Mouse (Mus musculus): Measurements from ENCODE around the gene Inpp5b. TPM values are rescaled to one million over a fixed set of nuclear protein-coding genes. Genes with fewer than 3 reads are reported as not detected.
A peak's percentile ranks its signal among the peaks of the same experiment; 100 is the strongest.

Gene Inpp5b
- polyA plus RNA-seq, 1 experiment from 2014 or later = 22.6 TPM

DNA sequence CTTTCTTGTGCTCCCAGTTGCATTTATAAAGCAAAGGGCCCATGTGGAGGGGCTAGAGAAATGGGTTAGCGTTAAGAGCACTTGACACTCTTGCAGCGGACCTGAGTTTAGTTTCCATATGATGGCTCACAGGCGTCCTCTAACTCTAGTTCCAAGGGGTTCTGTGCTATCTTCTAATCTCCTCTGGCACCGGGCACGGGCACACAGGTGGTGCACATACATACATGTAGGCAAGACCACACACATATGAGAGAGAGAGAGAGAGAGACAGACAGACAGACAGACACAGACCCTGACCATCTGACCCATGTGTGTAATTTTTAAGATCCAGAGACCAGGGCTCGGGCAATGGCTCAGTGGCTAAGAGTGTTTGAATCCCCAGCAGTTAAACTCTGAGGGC, 32.3 kb downstream of the Inpp5b start:
- ATAC-seq (replicated peaks) = no peak
- Histone ChIP-seq H3K9ac (replicated peaks) (no peak overlapping the region), H3K4me3 (no peak overlapping the region), H3K4me2 (replicated peaks) (no peak overlapping the region), H3K36me3 (no peaks in the 10 kb centered on the region; the same call in 1 of the 2 replicates), H3K27me3 (no peaks in the 10 kb centered on the region), H3K4me1 (no peaks in the 10 kb centered on the region), H3K9me3 (no peaks in the 10 kb centered on the region), H3K27ac (replicated peaks) (no peak overlapping the region)
- 92% methylated on average over 6 of the region's 6 CpGs for WGBS

GRCm38 (mm10) chr4:124774429-124774828, 32.8 kb downstream of the Inpp5b start:
- no peaks in the 10 kb centered on the region for H3K27me3 ChIP-seq
- H3K9me3 ChIP-seq = no peaks in the 10 kb centered on the region
- H3K4me1 ChIP-seq = no peaks in the 10 kb centered on the region
- no peak overlapping the region for H3K4me2 ChIP-seq (replicated peaks)
- ATAC-seq (replicated peaks) = no peak
- H3K4me3 ChIP-seq = no peak overlapping the region
- H3K9ac ChIP-seq (replicated peaks) = no peak overlapping the region
- peaks cover 2% of the 10 kb centered on the region for H3K36me3 ChIP-seq
- H3K27ac ChIP-seq (replicated peaks) = no peak overlapping the region
- WGBS = 72% methylated on average over 2 of the region's 2 CpGs

DNA sequence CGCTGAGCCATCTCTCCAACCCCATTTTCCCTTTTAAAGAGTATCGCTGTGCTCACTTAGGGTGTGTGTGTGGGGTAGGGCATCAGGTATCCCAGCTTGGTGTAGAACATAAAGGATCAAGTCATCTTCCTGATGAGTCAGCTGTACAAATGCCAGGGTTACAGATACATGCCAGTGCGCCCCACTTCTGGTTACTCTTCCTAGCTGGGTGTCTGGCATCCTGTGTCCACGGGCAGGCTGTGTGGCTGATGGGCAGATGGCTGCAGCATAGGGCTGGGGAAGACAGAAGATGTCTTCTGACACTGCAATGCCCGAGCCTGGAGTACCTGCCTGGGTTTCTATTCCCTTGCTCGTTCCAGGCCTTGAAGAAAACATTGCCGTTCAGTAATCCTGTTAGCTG, 39.7 kb downstream of the Inpp5b start:
- Histone ChIP-seq H3K4me2 (replicated peaks) (no peak overlapping the region), H3K27me3 (no peaks in the 10 kb centered on the region), H3K27ac (replicated peaks) (no peak overlapping the region), H3K4me1 (no peaks in the 10 kb centered on the region), H3K9me3 (no peaks in the 10 kb centered on the region), H3K9ac (replicated peaks) (no peak overlapping the region), H3K4me3 (no peak overlapping the region), H3K36me3 (peaks cover 37% of the 10 kb centered on the region)
- 62% methylated on average over 7 of the region's 7 CpGs for WGBS
- ATAC-seq (replicated peaks) = no peak

- H3K36me3 ChIP-seq = peaks cover 46% of the 10 kb centered on the region
- no peak overlapping the region for H3K4me2 ChIP-seq (replicated peaks)
- H3K27me3 ChIP-seq = no peaks in the 10 kb centered on the region
- no peak overlapping the region for H3K27ac ChIP-seq (replicated peaks)
- H3K9me3 ChIP-seq = no peaks in the 10 kb centered on the region
- ATAC-seq (replicated peaks) = no peak
- H3K9ac ChIP-seq (replicated peaks) = no peak overlapping the region
- H3K4me1 ChIP-seq = no peaks in the 10 kb centered on the region
- 96% methylated on average over 8 of the region's 8 CpGs for WGBS
- H3K4me3 ChIP-seq = no peak overlapping the region
Measured at GRCm38 (mm10) chr4:124782395-124782794, 40.7 kb downstream of the Inpp5b start.

GRCm38 (mm10) chr4:124783937-124784336, 42.3 kb downstream of the Inpp5b start:
- Histone ChIP-seq H3K9ac (replicated peaks) (no peak overlapping the region), H3K36me3 (peaks cover 56% of the 10 kb centered on the region), H3K4me1 (no peaks in the 10 kb centered on the region), H3K27ac (replicated peaks) (no peak overlapping the region), H3K27me3 (no peaks in the 10 kb centered on the region), H3K4me2 (replicated peaks) (no peak overlapping the region), H3K9me3 (no peaks in the 10 kb centered on the region), H3K4me3 (no peak overlapping the region)
- WGBS = 88% methylated on average over 8 of the region's 8 CpGs
- ATAC-seq (replicated peaks) = no peak

DNA sequence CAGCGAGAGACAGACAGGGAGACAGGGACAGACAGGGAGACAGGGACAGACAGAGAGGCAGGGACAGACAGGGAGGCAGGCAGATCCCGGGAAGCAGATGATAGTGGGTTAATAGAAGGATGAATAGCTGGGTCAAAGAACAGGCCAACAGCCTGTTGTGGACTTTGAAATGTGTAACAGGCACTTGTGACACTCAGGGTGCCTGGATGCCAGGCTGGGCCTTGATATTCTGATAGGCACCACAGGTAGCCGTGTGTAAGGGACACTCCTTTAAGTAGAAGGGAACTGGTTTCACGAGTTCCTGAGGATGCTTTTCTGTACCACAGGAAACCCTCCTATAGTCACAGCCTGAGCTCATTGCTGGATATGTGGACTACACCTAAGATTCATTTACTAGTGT, 48.4 kb downstream of the Inpp5b start:
- 89% methylated on average over 4 of the region's 4 CpGs for WGBS
- no peak for ATAC-seq (replicated peaks)

DNA sequence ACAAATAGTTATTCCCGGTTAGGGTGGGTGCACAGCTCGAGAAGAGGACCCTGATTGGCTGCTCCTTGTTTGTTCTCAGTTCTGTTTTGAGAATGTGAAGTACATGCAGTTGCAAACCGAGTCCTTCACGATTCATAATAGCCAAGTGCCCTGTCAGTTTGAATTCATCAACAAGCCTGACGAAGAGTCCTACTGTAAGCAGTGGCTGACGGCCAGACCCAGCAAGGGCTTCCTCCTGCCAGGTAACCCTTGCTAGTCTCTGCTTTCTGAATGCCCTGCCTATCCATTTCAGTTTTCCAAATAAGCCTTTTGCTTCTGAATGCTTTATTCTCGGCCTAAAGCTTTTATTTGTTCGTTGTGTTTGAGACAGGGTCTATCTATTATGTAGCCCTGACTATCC, 50.5 kb downstream of the Inpp5b start:
- 86% methylated on average over 8 of the region's 8 CpGs for WGBS
- H3K27ac ChIP-seq (replicated peaks) = no peak overlapping the region
- H3K4me3 ChIP-seq = no peak overlapping the region
- no peak for ATAC-seq (replicated peaks)
- H3K4me2 ChIP-seq (replicated peaks) = no peak overlapping the region
- no peak overlapping the region for H3K9ac ChIP-seq (replicated peaks)
- no peaks in the 10 kb centered on the region for H3K9me3 ChIP-seq
- no peaks in the 10 kb centered on the region for H3K27me3 ChIP-seq
- H3K36me3 ChIP-seq = peaks cover 73% of the 10 kb centered on the region
- no peaks in the 10 kb centered on the region for H3K4me1 ChIP-seq

More for the DNA sequence above, 48.4 kb downstream of the Inpp5b start:
- no peak overlapping the region for H3K4me2 ChIP-seq (replicated peaks)
- H3K36me3 ChIP-seq = peaks cover 89% of the 10 kb centered on the region
- no peaks in the 10 kb centered on the region for H3K9me3 ChIP-seq
- H3K9ac ChIP-seq (replicated peaks) = no peak overlapping the region
- no peaks in the 10 kb centered on the region for H3K27me3 ChIP-seq
- H3K27ac ChIP-seq (replicated peaks) = no peak overlapping the region
- H3K4me1 ChIP-seq = no peaks in the 10 kb centered on the region
- H3K4me3 ChIP-seq = no peak overlapping the region

DNA sequence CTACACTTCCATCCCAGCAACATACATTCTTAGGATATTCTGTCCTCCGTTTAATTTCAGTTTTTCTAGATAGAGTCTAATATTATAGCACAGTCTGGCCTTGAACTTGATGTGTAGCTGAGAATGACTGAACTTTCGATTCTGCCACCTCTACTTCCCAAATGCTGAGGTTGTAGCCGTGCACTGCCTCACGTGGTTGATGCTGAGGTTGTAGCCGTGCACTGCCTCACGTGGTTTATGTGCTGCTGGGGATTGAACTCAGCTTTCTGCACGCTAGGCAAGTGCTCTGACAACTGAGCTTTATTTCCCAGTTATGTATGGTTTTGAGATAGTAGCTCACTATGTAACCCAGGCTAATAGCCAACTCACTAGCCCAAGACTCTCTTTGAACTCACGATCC, 54.5 kb downstream of the Inpp5b start:
- Histone ChIP-seq H3K27ac (replicated peaks) (no peak overlapping the region), H3K4me2 (replicated peaks) (no peak overlapping the region), H3K9me3 (no peaks in the 10 kb centered on the region), H3K27me3 (no peaks in the 10 kb centered on the region), H3K9ac (replicated peaks) (no peak overlapping the region), H3K36me3 (peaks cover 58% of the 10 kb centered on the region), H3K4me3 (no peak overlapping the region), H3K4me1 (no peaks in the 10 kb centered on the region)
- 91% methylated on average over 8 of the region's 8 CpGs for WGBS
- no peak for ATAC-seq (replicated peaks)

- no peaks in the 10 kb centered on the region for H3K9me3 ChIP-seq
- H3K4me2 ChIP-seq (replicated peaks) = no peak overlapping the region
- H3K4me3 ChIP-seq = no peak overlapping the region
- H3K27me3 ChIP-seq = no peaks in the 10 kb centered on the region
- WGBS = 88% methylated on average over 2 of the region's 2 CpGs
- no peak overlapping the region for H3K27ac ChIP-seq (replicated peaks)
- no peak overlapping the region for H3K9ac ChIP-seq (replicated peaks)
- no peak for ATAC-seq (replicated peaks)
- peaks cover 6% of the 10 kb centered on the region for H3K4me1 ChIP-seq
- H3K36me3 ChIP-seq = peaks cover 50% of the 10 kb centered on the region
Measured at GRCm38 (mm10) chr4:124796913-124797312, 55.3 kb downstream of the Inpp5b start.

DNA sequence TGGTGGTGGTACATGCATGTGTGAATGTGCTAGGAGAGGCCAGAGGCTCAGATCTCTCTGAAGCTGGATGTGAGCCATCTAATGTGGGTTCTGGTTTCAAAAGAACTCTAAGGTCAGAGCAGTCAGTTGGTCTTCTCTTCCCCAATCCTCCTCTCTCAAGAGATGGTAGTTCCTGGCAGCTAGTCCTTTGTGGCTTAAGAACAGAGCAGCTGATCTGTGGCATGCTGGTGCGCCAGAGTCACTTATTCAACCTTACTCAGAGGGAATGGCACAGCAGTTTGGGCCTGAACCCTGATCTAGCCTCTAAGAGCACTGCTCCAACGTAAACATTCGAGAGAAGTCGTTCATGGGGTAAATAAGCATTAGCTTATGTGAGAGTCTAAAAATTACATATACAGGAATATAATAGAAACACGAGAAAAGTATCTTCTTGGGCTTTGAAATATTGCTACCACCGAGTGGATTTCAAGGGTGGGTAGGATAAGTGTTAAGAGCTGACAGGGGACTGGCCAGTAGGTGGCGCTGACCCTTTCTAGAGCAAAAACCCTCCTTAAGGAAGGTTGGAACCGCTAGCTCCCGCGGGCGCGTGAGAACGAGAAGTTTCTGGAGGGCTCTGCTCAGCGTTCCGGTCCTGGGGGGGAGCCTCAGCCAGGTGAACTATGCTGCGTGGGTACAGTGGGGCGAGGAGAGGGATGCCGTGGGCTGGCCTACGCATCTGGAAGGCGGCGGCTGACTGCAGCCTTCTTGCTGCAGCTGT, 60.1 kb downstream of the Inpp5b start, which contains the start of gene Mtf1:
TSS of gene Mtf1 (plus strand) at position 553 of the 757 bp plus-strand sequence.
- WGBS = 2% methylated on average over 21 of the region's 21 CpGs
- Histone ChIP-seq H3K27ac (replicated peaks) (peak within 1 kb of the TSS; percentile 95), H3K4me2 (replicated peaks) (peak within 1 kb of the TSS; percentile 90), H3K4me1 (peaks cover 16% of the 10 kb centered on the region), H3K9ac (replicated peaks) (peak within 1 kb of the TSS; percentile 83), H3K9me3 (no peaks in the 10 kb centered on the region), H3K27me3 (no peaks in the 10 kb centered on the region), H3K4me3 (peak within 1 kb of the TSS; percentile 71), H3K36me3 (peaks cover 37% of the 10 kb centered on the region)
- peak; percentile 77 for ATAC-seq (replicated peaks)

DNA sequence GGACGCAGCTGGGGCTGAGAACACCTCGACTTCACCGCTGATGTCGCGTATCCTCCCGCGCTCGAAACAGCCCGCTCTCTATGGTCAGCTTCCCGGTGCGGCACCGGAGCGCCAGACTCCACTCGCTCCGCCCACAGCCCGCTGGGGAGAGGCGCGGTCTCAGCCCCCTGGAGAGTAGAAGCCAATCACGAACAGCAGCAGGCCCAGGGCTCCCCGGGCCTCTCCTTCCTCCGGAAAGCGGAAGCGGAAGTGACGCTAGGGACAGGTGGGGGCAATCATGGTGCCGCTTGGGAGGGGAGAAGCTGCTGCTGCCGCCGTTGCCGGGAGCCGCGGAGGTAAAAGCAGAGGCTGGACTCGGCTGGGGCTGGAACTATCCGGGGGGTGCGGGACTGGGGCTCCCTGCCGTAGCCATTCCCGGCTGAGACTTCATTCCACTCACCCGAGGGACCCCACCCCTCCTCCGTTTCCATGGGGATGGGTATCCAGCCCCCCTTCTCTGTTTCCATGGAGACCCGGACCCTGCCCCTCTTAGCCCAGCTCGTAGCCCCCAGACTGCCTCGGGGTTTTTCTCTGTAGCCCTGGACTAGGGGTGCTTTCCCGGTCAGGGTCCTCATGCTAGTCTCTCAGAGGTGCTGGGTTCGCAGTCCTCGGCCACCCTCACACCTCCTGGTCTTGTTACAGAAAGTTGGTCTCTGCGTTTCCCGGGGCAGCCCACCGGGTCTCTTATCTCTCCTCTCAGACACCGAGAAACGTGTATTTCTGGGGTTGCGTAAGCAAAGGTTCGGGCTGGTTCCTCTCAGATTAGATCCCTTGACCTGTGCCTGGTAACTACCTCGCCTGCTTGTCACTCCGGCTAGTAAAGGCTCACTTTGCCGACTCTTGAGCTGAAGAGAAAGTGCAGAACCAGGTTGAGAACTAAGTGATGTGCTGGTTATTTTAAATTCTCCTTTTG, 60.9 kb downstream of the Inpp5b start:
- Histone ChIP-seq H3K27ac (replicated peaks) (peak overlapping the region; percentile 95), H3K4me3 (peak overlapping the region; percentile 71), H3K27me3 (no peaks in the 10 kb centered on the region), H3K9me3 (no peaks in the 10 kb centered on the region), H3K36me3 (peaks cover 38% of the 10 kb centered on the region), H3K9ac (replicated peaks) (peak overlapping the region; percentile 83), H3K4me2 (replicated peaks) (peak overlapping the region; percentile 90), H3K4me1 (peaks cover 16% of the 10 kb centered on the region)
- 2% methylated on average over 53 of the region's 53 CpGs for WGBS
- ATAC-seq (replicated peaks) = peak; percentile 99

- Histone ChIP-seq H3K36me3 (peaks cover 34% of the 10 kb centered on the region), H3K4me2 (replicated peaks) (peak overlapping the region; percentile 90), H3K27ac (replicated peaks) (no peak overlapping the region), H3K9ac (replicated peaks) (no peak overlapping the region), H3K9me3 (no peaks in the 10 kb centered on the region), H3K27me3 (no peaks in the 10 kb centered on the region), H3K4me1 (peaks cover 16% of the 10 kb centered on the region), H3K4me3 (peak overlapping the region; percentile 71)
- 80% methylated on average over 6 of the region's 6 CpGs for WGBS
- no peak for ATAC-seq (replicated peaks)
Measured at GRCm38 (mm10) chr4:124803406-124803805, 61.8 kb downstream of the Inpp5b start.

Measured in forebrain, embryonic 15.5 days (tissue).